Mouse (Mus musculus): ENCODE measurements around the gene Hsph1. TPM values are rescaled to one million over a fixed set of nuclear protein-coding genes. Genes with fewer than 3 reads are reported as not detected.

Hsph1 gene
- polyA plus RNA-seq, 1 experiment from 2014 or later = 50.0 TPM

GRCm38 (mm10) chr5:149658741-149659413 is 22.7 kb upstream of the Hsph1 start:
- WGBS = 58% methylated on average over 9 of the region's 9 CpGs
- H3K9me3 ChIP-seq = no peaks in the 10 kb centered on the region
- H3K9ac ChIP-seq = no peak overlapping the region
- no peaks in the 10 kb centered on the region for H3K27me3 ChIP-seq
- H3K27ac ChIP-seq = no peak overlapping the region
- ATAC-seq (ENCODE audit: insufficient number of reproducible peaks, low FRiP score, low TSS enrichment, low read depth) = no peak
- H3K4me2 ChIP-seq = no peak overlapping the region
- no peak overlapping the region for H3K4me3 ChIP-seq
- H3K36me3 ChIP-seq = no peaks in the 10 kb centered on the region
- no peaks in the 10 kb centered on the region for H3K4me1 ChIP-seq

GRCm38 (mm10) chr5:149658022-149658421 is 21.8 kb upstream of the Hsph1 start:
- Histone ChIP-seq H3K36me3 (no peaks in the 10 kb centered on the region), H3K4me2 (no peak overlapping the region), H3K4me1 (no peaks in the 10 kb centered on the region), H3K27me3 (no peaks in the 10 kb centered on the region), H3K9me3 (no peaks in the 10 kb centered on the region), H3K9ac (no peak overlapping the region), H3K4me3 (no peak overlapping the region), H3K27ac (no peak overlapping the region)
- no peak for ATAC-seq (ENCODE audit: insufficient number of reproducible peaks, low FRiP score, low TSS enrichment, low read depth)
- 62% methylated on average over 3 of the region's 3 CpGs for WGBS

- Histone ChIP-seq H3K4me3 (no peak overlapping the region), H3K4me2 (no peak overlapping the region), H3K9ac (no peak overlapping the region), H3K27ac (no peak overlapping the region), H3K9me3 (no peaks in the 10 kb centered on the region), H3K36me3 (no peaks in the 10 kb centered on the region), H3K4me1 (no peaks in the 10 kb centered on the region), H3K27me3 (no peaks in the 10 kb centered on the region)
- 73% methylated on average over 9 of the region's 9 CpGs for WGBS
- ATAC-seq (ENCODE audit: insufficient number of reproducible peaks, low FRiP score, low TSS enrichment, low read depth) = no peak
Observed at GRCm38 (mm10) chr5:149655636-149656035, 19.5 kb upstream of the Hsph1 start.

- H3K4me1 ChIP-seq = no peaks in the 10 kb centered on the region
- no peaks in the 10 kb centered on the region for H3K27me3 ChIP-seq
- 68% methylated on average over 4 of the region's 4 CpGs for WGBS
- no peak overlapping the region for H3K27ac ChIP-seq
- no peaks in the 10 kb centered on the region for H3K36me3 ChIP-seq
- H3K9ac ChIP-seq = no peak overlapping the region
- no peak overlapping the region for H3K4me3 ChIP-seq
- no peaks in the 10 kb centered on the region for H3K9me3 ChIP-seq
- ATAC-seq (ENCODE audit: insufficient number of reproducible peaks, low FRiP score, low TSS enrichment, low read depth) = no peak
- H3K4me2 ChIP-seq = no peak overlapping the region
Observed at GRCm38 (mm10) chr5:149650179-149650553, 14.0 kb upstream of the Hsph1 start.

DNA sequence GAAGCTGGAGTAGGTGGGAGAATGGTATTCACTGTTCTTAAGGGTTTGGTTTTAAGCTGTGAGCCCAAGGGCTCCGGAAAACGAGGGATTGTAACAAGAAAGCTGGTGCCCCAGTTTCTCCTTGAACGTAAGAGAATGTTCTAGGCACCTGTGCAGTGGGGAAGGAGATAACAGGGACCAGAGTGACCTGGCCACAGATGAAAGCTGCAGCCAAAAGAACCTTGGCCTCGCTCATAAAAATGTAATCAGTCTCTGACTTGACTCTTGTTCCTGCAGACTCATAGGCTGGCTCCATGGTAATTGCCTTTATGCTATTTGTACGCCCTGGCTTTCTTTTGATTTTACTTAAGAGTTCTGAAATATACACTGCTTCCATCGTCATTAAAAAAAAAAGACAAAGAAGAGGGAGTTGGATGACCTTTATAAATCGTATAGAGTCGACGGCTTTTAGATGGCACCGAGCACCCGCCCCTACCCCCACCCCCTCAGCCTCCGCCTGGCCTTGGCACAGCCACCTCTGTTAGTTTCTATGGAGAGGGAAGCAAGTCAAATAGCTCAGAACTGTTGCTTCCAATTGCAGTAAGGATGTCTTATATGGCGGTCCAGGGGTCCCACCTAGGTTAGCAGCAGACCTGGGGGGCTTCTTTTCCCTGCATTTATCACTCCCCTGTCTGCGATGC is 13.5 kb upstream of the Hsph1 start:
- no peak overlapping the region for H3K4me2 ChIP-seq
- 71% methylated on average over 14 of the region's 14 CpGs for WGBS
- no peaks in the 10 kb centered on the region for H3K27me3 ChIP-seq
- no peak overlapping the region for H3K27ac ChIP-seq
- no peak overlapping the region for H3K4me3 ChIP-seq
- no peak for ATAC-seq (ENCODE audit: insufficient number of reproducible peaks, low FRiP score, low TSS enrichment, low read depth)
- H3K36me3 ChIP-seq = no peaks in the 10 kb centered on the region
- no peak overlapping the region for H3K9ac ChIP-seq
- H3K9me3 ChIP-seq = no peaks in the 10 kb centered on the region
- no peaks in the 10 kb centered on the region for H3K4me1 ChIP-seq

GRCm38 (mm10) chr5:149648895-149649406 is 12.8 kb upstream of the Hsph1 start:
- Histone ChIP-seq H3K4me1 (no peaks in the 10 kb centered on the region), H3K27ac (no peak overlapping the region), H3K27me3 (no peaks in the 10 kb centered on the region), H3K4me2 (no peak overlapping the region), H3K9me3 (no peaks in the 10 kb centered on the region), H3K9ac (no peak overlapping the region), H3K36me3 (no peaks in the 10 kb centered on the region), H3K4me3 (no peak overlapping the region)
- WGBS = 65% methylated on average over 6 of the region's 6 CpGs
- ATAC-seq (ENCODE audit: insufficient number of reproducible peaks, low FRiP score, low TSS enrichment, low read depth) = no peak

DNA sequence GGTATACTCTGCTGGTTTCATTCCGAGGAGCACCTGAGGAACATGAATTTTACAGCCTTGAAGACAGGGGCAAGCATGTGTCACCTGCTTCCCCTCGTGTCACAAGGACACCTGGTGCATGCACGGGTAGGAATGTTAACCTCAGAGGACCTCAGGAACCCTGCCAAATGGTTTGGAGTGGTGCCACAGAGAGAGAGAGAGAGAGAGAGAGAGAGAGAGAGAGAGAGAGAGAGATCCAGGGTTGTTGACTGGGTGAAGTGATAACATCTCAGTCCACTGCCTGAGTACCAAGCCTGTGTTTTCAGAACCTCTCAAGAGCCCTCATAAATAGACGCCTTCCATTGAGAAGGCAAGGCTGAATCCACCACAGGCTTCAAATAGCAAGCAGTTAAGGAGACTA is 12.0 kb upstream of the Hsph1 start:
- Histone ChIP-seq H3K27me3 (no peaks in the 10 kb centered on the region), H3K4me2 (no peak overlapping the region), H3K36me3 (no peaks in the 10 kb centered on the region), H3K4me3 (no peak overlapping the region), H3K9ac (no peak overlapping the region), H3K9me3 (no peaks in the 10 kb centered on the region), H3K4me1 (no peaks in the 10 kb centered on the region), H3K27ac (no peak overlapping the region)
- no peak for ATAC-seq (ENCODE audit: insufficient number of reproducible peaks, low FRiP score, low TSS enrichment, low read depth)
- WGBS = 43% methylated on average over 4 of the region's 4 CpGs

GRCm38 (mm10) chr5:149647367-149648115 is 11.4 kb upstream of the Hsph1 start:
- H3K36me3 ChIP-seq = no peaks in the 10 kb centered on the region
- H3K9ac ChIP-seq = no peak overlapping the region
- WGBS = 62% methylated on average over 8 of the region's 8 CpGs
- H3K4me3 ChIP-seq = no peak overlapping the region
- H3K4me2 ChIP-seq = no peak overlapping the region
- no peaks in the 10 kb centered on the region for H3K9me3 ChIP-seq
- ATAC-seq (ENCODE audit: insufficient number of reproducible peaks, low FRiP score, low TSS enrichment, low read depth) = no peak
- H3K27ac ChIP-seq = no peak overlapping the region
- no peaks in the 10 kb centered on the region for H3K27me3 ChIP-seq
- H3K4me1 ChIP-seq = no peaks in the 10 kb centered on the region

DNA sequence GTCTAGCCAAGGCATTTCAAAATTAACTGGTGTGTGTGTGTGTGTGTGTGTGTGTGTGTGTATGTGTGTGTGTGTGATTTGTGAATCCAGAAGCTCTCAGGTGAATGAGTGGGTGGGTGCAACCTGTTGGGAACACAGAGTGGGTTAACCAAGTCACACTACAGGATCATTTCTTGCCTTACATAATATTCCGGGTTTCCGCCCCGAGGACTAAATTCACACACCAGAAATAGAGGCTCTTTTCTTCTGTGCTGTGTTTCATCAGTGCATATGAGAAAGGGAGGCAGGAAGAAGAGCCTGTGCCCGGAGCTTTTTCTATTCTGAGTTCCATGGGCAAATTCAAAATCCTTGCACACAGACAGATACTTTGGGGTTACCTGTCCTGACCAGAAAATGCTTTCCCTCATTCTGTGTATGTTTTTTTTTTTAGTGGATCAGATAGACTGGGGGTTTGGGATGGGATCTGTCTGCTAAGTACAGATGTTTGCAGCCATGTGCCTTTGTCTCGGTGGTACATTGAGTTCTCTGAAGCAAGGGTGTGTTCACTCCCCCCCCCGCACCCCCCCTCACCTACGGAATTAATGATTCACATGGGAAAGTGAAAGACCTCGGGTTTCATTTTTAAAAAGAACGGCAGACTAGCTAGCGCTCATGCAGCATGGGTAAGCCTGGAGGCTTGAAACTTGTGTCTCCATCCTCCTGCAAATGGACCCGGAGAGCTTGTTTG is 6.8 kb upstream of the Hsph1 start:
- Histone ChIP-seq H3K9ac (no peak overlapping the region), H3K4me2 (no peak overlapping the region), H3K27me3 (no peaks in the 10 kb centered on the region), H3K9me3 (no peaks in the 10 kb centered on the region), H3K27ac (no peak overlapping the region), H3K36me3 (no peaks in the 10 kb centered on the region), H3K4me1 (no peaks in the 10 kb centered on the region), H3K4me3 (no peak overlapping the region)
- ATAC-seq (ENCODE audit: insufficient number of reproducible peaks, low FRiP score, low TSS enrichment, low read depth) = no peak
- WGBS = 71% methylated on average over 11 of the region's 11 CpGs

GRCm38 (mm10) chr5:149642366-149642765 is 6.2 kb upstream of the Hsph1 start:
- H3K9me3 ChIP-seq = no peaks in the 10 kb centered on the region
- H3K9ac ChIP-seq = no peak overlapping the region
- H3K4me3 ChIP-seq = no peak overlapping the region
- no peaks in the 10 kb centered on the region for H3K36me3 ChIP-seq
- no peak overlapping the region for H3K27ac ChIP-seq
- 44% methylated on average over 6 of the region's 6 CpGs for WGBS
- no peak overlapping the region for H3K4me2 ChIP-seq
- ATAC-seq (ENCODE audit: insufficient number of reproducible peaks, low FRiP score, low TSS enrichment, low read depth) = no peak
- peaks cover 1% of the 10 kb centered on the region; the same call in 1 of the 2 replicates for H3K4me1 ChIP-seq
- H3K27me3 ChIP-seq = no peaks in the 10 kb centered on the region

- Histone ChIP-seq H3K27me3 (no peaks in the 10 kb centered on the region), H3K27ac (no peak overlapping the region), H3K4me1 (peaks cover 3% of the 10 kb centered on the region; the same call in 1 of the 2 replicates), H3K4me2 (no peak overlapping the region), H3K9ac (no peak overlapping the region), H3K36me3 (no peaks in the 10 kb centered on the region), H3K9me3 (no peaks in the 10 kb centered on the region), H3K4me3 (no peak overlapping the region)
- 77% methylated on average over 8 of the region's 8 CpGs for WGBS
- ATAC-seq (ENCODE audit: insufficient number of reproducible peaks, low FRiP score, low TSS enrichment, low read depth) = no peak
Observed at GRCm38 (mm10) chr5:149641277-149641892, 5.2 kb upstream of the Hsph1 start.
